Mouse (Mus musculus): ENCODE data around the gene Drap1.

DNA sequence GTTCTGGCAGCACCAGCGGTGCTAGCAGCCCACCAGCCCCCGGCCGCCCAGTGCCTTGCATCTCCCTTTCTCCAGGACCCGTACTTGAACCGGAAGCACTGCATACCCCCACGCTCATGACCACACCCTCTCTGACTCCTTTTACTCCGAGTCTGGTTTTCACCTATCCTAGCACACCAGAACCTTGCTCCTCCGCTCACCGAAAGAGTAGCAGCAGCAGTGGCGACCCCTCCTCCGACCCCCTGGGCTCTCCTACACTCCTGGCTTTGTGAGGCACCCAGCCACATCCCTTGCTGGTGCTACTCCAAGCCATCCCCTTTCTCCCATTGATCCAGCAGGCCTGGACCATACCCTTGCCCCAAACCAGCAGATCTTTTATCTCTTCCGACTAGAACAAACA, 30.3 kb upstream of the Drap1 start:
- TF ChIP-seq HCFC1 (IDR thresholded peaks at IDR 0.05; ENCODE audit: borderline replicate concordance, insufficient read depth, low read length) (no peak), CHD2 (IDR thresholded peaks at IDR 0.05; ENCODE audit: low read depth, low read length) (no peak), MAFK (IDR thresholded peaks at IDR 0.05; ENCODE audit: insufficient read depth, low read depth, low read length) (no peak), ZC3H11A (IDR thresholded peaks at IDR 0.05; ENCODE audit: borderline replicate concordance, low read depth, low read length) (no peak)

Data from ES-E14 (cell line).